Mouse (Mus musculus) thymus, postnatal 25 days (tissue): ENCODE results near the gene Prr12.

Experiments used
- DNase-seq: peaks from one replicate; pipeline ENCODE4 v3.0.0; 2022

The Prr12 gene

DNA sequence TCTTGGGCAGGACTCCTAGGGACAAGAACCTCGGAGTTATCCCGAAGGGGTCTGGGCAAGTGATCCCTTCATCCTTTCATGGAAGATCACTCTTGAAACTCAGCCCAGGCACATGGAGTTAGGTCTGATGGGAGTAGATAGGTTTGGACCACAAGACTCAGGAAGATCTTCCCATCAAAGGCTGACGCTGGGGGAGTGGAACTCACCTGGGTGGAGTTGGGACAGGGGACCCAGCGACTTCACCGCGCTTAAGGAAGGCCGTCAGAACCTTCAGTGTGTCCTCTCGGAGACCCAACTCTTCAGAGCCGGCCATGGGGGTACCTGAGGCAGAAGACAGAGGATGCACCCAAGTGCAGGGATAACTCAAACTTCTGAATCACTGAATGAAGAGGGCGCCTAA lies 56.0 kb downstream of the Prr12 start:
- DNase-seq: no peak

DNA sequence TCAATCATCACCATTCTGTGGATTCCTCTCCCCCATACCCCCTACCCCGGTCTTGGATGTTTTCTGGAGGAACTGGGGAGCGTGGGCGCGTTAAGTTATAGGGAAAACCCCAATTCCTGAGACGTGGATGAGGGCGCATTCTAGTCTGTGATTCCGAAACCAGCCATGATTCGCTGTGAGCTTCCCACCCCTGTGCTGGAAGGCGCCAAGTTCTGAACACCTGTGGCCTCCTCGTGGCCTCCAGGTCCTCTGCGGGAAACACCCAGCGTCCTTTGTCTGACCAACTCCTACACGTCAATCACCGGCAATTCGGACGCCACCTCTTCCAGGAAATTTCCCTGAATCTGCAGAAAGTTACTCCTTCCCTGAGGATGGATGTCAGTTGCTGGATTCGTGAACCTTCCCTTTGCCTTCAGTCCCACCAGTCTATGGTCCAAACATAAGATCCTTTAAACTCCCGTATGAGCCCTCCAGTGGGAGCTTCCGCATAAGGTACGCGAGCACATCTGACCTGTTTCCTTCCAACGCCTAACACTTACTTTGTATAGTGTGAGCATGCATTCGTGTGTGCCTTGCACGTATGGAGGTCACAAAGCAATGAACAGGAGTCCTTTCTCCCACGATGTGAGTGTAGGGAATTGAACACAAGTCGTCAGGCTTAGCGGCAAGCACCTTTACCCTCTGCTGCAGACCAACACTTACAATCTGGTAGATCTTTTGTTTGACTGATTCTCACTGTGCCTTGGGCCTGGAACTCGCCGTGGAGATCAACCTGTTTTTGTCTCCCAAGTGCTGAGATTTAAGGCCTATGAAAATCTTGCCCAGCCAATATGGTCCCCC lies 65.6 kb downstream of the Prr12 start:
- DNase-seq: no peak

DNA sequence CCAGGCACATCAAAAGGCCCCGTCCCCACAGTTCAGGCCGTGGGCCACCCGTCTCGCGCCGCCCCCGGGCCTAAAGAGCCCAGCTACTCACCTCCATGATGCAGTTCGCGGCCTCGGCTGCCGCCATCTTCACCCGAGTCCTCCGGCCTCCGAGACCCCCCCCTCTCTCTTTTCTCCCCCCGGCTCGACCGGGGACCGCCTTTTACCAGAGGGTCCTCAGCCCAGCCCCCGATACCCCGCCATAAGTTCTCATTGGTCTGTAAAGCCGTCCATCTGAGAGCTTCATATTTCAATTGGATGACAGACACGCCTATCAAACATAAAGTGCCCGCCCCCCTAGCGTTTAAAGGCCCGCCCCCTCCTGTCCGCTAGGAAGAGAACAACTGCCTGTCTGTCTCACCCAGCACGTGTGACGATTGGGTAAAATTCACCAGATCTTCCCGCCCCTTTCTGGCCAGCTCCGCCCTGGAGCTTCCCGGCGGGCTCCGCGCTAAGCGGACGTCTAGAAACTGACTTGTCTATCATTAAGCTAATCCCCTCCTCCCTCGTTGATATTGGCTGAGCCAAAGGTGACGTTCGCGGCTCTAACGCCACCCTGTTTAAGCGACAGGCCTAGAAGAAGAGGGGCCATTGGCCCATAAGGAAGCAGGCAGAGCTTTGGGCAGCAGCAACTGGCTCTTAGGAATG lies 66.3 kb downstream of the Prr12 start, which contains the start of gene Prmt1:
Gene Prmt1, minus strand, starts transcription at position 377 of the 687 bp plus-strand sequence.
- peak; percentile 98 for DNase-seq

DNA sequence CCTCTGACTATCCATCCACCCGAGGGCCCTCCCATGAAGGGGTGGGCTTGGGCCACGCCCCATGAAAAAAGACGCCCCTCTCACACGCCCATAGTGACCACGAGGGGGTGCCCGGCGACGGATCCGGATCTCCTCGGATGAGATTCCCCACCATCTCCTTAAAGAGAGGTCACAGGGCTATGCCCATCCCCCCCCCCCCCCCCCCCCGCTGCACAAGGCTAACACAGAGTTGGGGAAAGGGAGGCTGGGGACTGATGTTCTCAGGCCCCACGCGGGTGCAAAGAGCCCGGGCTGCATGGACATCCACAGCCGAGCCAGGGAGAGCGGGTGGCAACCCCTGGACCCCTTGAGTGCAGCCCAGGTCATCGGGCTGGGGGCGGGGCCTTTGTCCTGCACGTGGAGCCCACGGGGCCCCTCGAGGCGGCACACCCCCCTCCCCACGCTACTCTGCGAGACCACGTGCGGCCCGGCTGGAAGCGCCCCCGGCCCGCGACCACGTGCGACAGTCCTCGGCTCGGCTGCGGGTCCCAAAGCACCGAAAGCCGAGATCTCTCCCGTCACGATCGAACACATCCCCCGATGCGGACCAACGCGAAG lies 67.0 kb downstream of the Prr12 start:
- DNase-seq: peak; percentile 56

DNA sequence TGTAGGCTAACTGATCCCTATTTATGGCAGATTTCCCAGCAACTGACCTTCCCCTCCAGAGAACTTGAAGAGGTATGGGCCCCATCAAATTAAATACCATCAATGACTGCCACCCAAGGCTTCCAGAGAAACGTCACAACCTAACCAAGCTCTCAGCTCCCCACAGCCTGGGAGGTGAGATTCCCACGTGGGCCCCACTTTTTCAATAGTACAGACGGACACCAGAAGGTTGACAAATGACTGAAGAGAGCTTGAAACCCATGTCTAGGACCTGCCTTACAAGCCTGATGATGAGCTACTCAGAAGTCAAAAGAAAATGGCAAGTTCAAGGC lies 67.9 kb downstream of the Prr12 start:
- no peak for DNase-seq

DNA sequence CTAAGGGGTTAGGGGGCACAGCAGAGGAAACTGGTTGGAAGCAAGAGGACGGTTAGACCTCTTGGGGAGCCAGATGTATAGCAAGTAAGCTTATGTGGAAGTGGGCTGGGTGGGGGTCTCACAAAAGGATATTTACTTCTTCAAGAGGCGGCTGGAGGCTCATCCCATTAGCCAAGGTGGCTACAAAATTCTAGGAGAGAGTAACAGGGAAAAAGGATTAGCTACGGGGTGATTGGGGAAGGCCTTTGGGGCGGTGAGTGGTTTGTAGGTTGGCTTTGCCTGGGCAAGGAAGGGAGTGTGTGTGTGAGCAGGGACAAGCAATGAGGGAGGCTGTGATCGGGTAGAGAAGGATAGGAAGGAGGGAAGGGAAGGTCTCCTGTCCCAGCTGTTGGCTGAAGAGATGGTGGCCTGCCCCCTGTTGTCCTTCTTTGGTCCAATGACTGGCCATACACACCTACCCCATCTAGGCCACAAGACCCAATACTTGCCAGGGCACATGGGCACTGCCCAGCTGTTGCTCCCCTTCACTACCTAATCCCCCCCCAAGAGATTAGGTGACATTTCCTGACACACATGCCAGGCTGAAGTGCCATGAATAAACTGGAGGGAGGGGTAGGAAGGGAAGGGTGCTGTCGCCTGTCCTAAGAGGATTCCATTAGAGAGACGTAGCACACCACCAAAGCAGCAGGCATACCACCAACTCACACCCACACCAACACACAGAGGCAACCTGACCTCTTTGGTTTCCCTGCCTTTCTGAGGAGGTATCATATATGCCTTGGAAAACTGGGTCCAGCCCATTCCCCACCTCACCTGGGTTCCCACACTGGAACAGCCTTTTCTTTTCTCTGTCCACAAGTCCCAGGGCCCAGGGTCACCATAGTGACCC lies 68.5 kb downstream of the Prr12 start:
- no peak for DNase-seq

DNA sequence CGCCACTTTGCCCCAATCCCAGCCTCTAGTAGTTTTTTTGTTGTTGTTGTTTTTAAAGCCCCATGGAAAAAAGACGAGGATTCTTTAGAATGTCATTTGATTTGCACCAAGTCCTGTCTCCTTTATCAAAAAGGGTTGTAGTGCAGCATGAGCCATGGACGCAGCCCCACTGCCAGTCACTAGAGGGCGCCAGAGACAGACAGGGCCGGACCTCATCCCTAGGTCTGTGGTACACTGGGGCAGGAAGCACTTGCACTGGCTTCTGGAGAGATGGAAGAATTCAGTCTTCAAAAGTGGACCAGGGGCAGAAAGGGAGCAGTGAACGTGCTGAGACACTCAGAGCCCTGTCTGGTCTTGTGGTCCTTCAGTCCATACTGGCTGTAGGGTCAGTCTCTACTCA lies 69.6 kb downstream of the Prr12 start:
- DNase-seq: peak; percentile 88

DNA sequence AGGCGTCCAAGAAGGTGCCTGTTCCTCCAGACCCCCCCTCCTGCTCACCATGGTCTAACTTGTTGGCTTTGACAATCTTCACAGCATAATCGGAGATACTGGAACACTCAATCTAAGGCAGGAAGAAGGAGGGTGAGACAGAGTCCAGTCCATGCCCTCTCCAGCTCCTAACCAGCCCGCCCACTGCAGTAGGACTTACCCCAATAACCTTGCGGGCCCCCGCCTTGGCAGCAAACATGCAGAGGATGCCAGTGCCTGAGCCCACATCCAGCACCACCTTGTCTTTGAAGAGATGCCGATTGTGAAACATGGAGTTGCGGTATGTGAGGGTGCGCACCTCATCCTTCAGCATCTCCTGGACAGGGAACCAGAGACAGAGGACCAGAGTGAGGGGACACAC lies 71.1 kb downstream of the Prr12 start:
- DNase-seq: no peak

DNA sequence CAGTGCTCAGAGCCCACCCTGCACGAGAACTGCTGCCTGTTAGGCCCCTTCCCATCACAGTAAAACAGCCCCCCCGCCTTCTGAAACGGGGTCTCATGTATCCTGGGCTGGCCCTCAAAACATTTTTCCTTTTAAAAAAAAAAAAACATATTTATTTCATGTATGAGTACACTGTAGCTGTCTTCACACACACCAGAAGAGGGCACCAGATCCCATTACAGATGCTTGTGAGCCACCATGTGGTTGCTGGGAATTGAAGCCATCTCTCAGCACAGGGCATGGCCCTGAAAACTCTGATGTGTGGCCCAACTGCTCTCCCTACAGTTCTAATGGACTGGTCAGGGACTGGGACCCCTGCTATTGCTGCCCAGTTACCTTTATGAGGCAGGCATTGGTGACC lies 74.4 kb downstream of the Prr12 start:
- no peak for DNase-seq
